Mouse (Mus musculus): Measurements from ENCODE around the gene Hoxc10. TPM values are rescaled to one million over a fixed set of nuclear protein-coding genes. Genes with fewer than 3 reads are reported as not detected.

Gene Hoxc10
- polyA plus RNA-seq, 1 experiment from 2014 or later, result 60.4 TPM

GRCm38 (mm10) chr15:102997939-102998355 lies 31.4 kb downstream of the Hoxc10 start, which contains the start of gene Hoxc6:
Gene Hoxc6, plus strand, starts transcription at chr15:102998257.
- ATAC-seq (ENCODE audit: insufficient read depth, low FRiP score, low TSS enrichment) (peak; percentile 78), DNase-seq (ENCODE audit: low spot score) (peak; percentile 64)
- Histone ChIP-seq H3K36me3 (ENCODE audit: control insufficient read depth, insufficient read depth, low read length) (no peaks in the 10 kb centered on the region), H3K9ac (ENCODE audit: low read length) (peak within 1 kb of the TSS; percentile 95), H3K4me1 (ENCODE audit: control insufficient read depth, insufficient read depth, low read length) (peaks cover 17% of the 10 kb centered on the region), H3K27me3 (ENCODE audit: control insufficient read depth, insufficient read depth, low read length) (peaks cover 17% of the 10 kb centered on the region; the same call in 1 of the 2 replicates), H3K9me3 (ENCODE audit: control insufficient read depth, low read length) (no peaks in the 10 kb centered on the region), H3K4me3 (ENCODE audit: low read depth, low read length) (peak within 1 kb of the TSS; percentile 66), H3K4me2 (ENCODE audit: low read depth) (peak within 1 kb of the TSS; percentile 99), H3K27ac (ENCODE audit: low read depth, low read length) (peak within 1 kb of the TSS; percentile 88)
- WGBS, result under 1% methylated on average over 19 of the region's 19 CpGs

- ATAC-seq (ENCODE audit: insufficient read depth, low FRiP score, low TSS enrichment), result peak; percentile 14; the same call in 1 of the 2 replicates
Observed at GRCm38 (mm10) chr15:102998608-102999182, 32.1 kb downstream of the Hoxc10 start.

GRCm38 (mm10) chr15:102999183-102999831 lies 32.7 kb downstream of the Hoxc10 start:
- Histone ChIP-seq H3K27ac (ENCODE audit: low read depth, low read length) (peak overlapping the region; percentile 88), H3K4me2 (ENCODE audit: low read depth) (peak overlapping the region; percentile 99), H3K4me1 (ENCODE audit: control insufficient read depth, insufficient read depth, low read length) (peaks cover 23% of the 10 kb centered on the region), H3K9ac (ENCODE audit: low read length) (peak overlapping the region; percentile 95), H3K9me3 (ENCODE audit: control insufficient read depth, low read length) (no peaks in the 10 kb centered on the region), H3K36me3 (ENCODE audit: control insufficient read depth, insufficient read depth, low read length) (no peaks in the 10 kb centered on the region), H3K27me3 (ENCODE audit: control insufficient read depth, insufficient read depth, low read length) (peaks cover 17% of the 10 kb centered on the region; the same call in 1 of the 2 replicates), H3K4me3 (ENCODE audit: low read depth, low read length) (peak overlapping the region; percentile 66)
- under 1% methylated on average over 30 of the region's 33 CpGs for WGBS
- peak; percentile 76 for DNase-seq (ENCODE audit: low spot score)
- ATAC-seq (ENCODE audit: insufficient read depth, low FRiP score, low TSS enrichment), result peak; percentile 36

More at GRCm38 (mm10) chr15:102998608-102999182, 32.1 kb downstream of the Hoxc10 start:
- H3K27ac ChIP-seq (ENCODE audit: low read depth, low read length), result peak overlapping the region; percentile 88
- H3K4me2 ChIP-seq (ENCODE audit: low read depth), result peak overlapping the region; percentile 99
- peaks cover 17% of the 10 kb centered on the region; the same call in 1 of the 2 replicates for H3K27me3 ChIP-seq (ENCODE audit: control insufficient read depth, insufficient read depth, low read length)
- H3K4me1 ChIP-seq (ENCODE audit: control insufficient read depth, insufficient read depth, low read length), result peaks cover 20% of the 10 kb centered on the region
- peak overlapping the region; percentile 66 for H3K4me3 ChIP-seq (ENCODE audit: low read depth, low read length)
- WGBS, result 1% methylated on average over 19 of the region's 19 CpGs
- H3K9ac ChIP-seq (ENCODE audit: low read length), result peak overlapping the region; percentile 95
- DNase-seq (ENCODE audit: low spot score), result no peak
- no peaks in the 10 kb centered on the region for H3K9me3 ChIP-seq (ENCODE audit: control insufficient read depth, low read length)
- no peaks in the 10 kb centered on the region for H3K36me3 ChIP-seq (ENCODE audit: control insufficient read depth, insufficient read depth, low read length)

- ATAC-seq (ENCODE audit: insufficient read depth, low FRiP score, low TSS enrichment), result no peak
- peak overlapping the region; percentile 99 for H3K4me2 ChIP-seq (ENCODE audit: low read depth)
- WGBS, result 0% methylated on average over 11 of the region's 11 CpGs
- peak overlapping the region; percentile 66 for H3K4me3 ChIP-seq (ENCODE audit: low read depth, low read length)
- no peaks in the 10 kb centered on the region for H3K9me3 ChIP-seq (ENCODE audit: control insufficient read depth, low read length)
- H3K4me1 ChIP-seq (ENCODE audit: control insufficient read depth, insufficient read depth, low read length), result peaks cover 26% of the 10 kb centered on the region
- H3K27me3 ChIP-seq (ENCODE audit: control insufficient read depth, insufficient read depth, low read length), result peaks cover 17% of the 10 kb centered on the region; the same call in 1 of the 2 replicates
- no peaks in the 10 kb centered on the region for H3K36me3 ChIP-seq (ENCODE audit: control insufficient read depth, insufficient read depth, low read length)
- H3K27ac ChIP-seq (ENCODE audit: low read depth, low read length), result peak overlapping the region; percentile 88
- peak overlapping the region; percentile 95 for H3K9ac ChIP-seq (ENCODE audit: low read length)
- DNase-seq (ENCODE audit: low spot score), result no peak
Observed at GRCm38 (mm10) chr15:102999955-103000354, 33.4 kb downstream of the Hoxc10 start.

DNA sequence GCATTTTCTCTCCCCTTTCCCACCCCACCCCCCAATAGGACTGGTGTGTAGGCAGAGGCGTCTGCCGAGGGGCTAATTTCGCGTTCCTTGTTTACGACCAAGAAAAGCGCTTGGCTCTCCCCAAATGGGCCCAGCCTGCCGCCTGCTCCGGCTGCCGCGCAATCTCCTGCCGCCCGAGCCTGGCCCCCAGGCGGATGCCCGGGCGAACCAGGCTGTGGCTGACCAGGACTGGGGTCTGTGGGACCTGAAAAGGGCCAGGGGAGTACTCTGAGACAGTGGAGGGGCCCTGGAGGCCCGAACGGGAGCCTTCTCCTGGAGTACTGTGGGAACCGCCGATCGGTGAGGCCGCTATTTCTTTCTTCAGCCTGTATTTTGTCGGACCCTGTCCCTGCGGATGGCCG lies 33.9 kb downstream of the Hoxc10 start:
- ATAC-seq (ENCODE audit: insufficient read depth, low FRiP score, low TSS enrichment), result no peak
- WGBS, result 0% methylated on average over 24 of the region's 24 CpGs
- DNase-seq (ENCODE audit: low spot score), result peak; percentile 62
- peaks cover 21% of the 10 kb centered on the region for H3K4me1 ChIP-seq (ENCODE audit: control insufficient read depth, insufficient read depth, low read length)
- peak overlapping the region; percentile 99 for H3K4me2 ChIP-seq (ENCODE audit: low read depth)
- H3K36me3 ChIP-seq (ENCODE audit: control insufficient read depth, insufficient read depth, low read length), result no peaks in the 10 kb centered on the region
- H3K9me3 ChIP-seq (ENCODE audit: control insufficient read depth, low read length), result no peaks in the 10 kb centered on the region
- peaks cover 14% of the 10 kb centered on the region; the same call in 1 of the 2 replicates for H3K27me3 ChIP-seq (ENCODE audit: control insufficient read depth, insufficient read depth, low read length)
- peak overlapping the region; percentile 95 for H3K9ac ChIP-seq (ENCODE audit: low read length)
- H3K4me3 ChIP-seq (ENCODE audit: low read depth, low read length), result peak overlapping the region; percentile 66
- H3K27ac ChIP-seq (ENCODE audit: low read depth, low read length), result peak overlapping the region; percentile 88

DNA sequence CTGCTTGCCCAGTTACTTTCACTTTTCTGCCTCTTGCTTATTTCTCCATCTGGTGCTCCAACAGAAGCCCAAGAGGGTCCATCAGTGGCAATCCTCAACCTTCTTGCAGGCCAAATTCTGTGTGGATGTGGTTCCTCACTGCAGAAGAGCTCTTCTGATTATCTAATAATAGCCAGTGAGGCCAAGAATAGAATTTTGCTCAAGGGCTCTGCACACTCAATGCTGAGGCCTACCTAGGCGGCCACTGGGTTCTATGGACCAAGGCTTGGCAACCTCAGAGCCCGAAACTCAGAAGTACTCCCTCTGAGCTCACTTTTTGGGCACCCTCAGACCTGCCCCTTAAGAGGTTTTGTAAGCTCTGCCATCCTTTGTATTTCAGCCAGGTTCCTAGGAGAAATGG lies 34.8 kb downstream of the Hoxc10 start:
- WGBS, result 10% methylated on average over 2 of the region's 2 CpGs
- Histone ChIP-seq H3K9ac (ENCODE audit: low read length) (peak overlapping the region; percentile 95), H3K4me3 (ENCODE audit: low read depth, low read length) (peak overlapping the region; percentile 66), H3K27ac (ENCODE audit: low read depth, low read length) (peak overlapping the region; percentile 88), H3K9me3 (ENCODE audit: control insufficient read depth, low read length) (no peaks in the 10 kb centered on the region), H3K4me1 (ENCODE audit: control insufficient read depth, insufficient read depth, low read length) (peaks cover 28% of the 10 kb centered on the region), H3K27me3 (ENCODE audit: control insufficient read depth, insufficient read depth, low read length) (peaks cover 9% of the 10 kb centered on the region; the same call in 1 of the 2 replicates), H3K4me2 (ENCODE audit: low read depth) (peak overlapping the region; percentile 99), H3K36me3 (ENCODE audit: control insufficient read depth, insufficient read depth, low read length) (no peaks in the 10 kb centered on the region)
- no peak for DNase-seq (ENCODE audit: low spot score)
- no peak for ATAC-seq (ENCODE audit: insufficient read depth, low FRiP score, low TSS enrichment)

DNA sequence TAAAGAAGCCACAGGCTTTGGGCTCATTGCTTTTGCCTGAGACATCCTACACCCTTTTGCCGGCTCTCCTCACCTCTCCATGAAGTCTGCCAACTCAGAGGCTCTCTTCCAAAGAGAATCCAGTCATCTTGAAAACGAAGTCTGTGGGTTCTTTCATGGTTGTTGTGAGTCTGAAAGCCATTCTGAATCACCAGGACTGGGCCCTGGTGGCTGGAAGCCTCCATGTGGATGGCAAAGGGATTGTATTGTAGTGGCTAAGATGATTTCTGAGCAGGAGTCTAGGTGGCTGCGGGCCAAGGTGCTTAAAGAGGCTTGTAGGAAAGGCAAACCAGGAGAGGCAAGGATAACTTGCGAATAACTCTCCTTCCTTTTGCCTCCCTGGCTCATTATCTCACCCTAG lies 35.6 kb downstream of the Hoxc10 start:
- ATAC-seq (ENCODE audit: insufficient read depth, low FRiP score, low TSS enrichment) (no peak), DNase-seq (ENCODE audit: low spot score) (no peak)
- H3K4me3 ChIP-seq (ENCODE audit: low read depth, low read length), result peak overlapping the region; percentile 66
- peaks cover 35% of the 10 kb centered on the region for H3K4me1 ChIP-seq (ENCODE audit: control insufficient read depth, insufficient read depth, low read length)
- H3K27ac ChIP-seq (ENCODE audit: low read depth, low read length), result peak overlapping the region; percentile 88
- H3K36me3 ChIP-seq (ENCODE audit: control insufficient read depth, insufficient read depth, low read length), result no peaks in the 10 kb centered on the region
- H3K9ac ChIP-seq (ENCODE audit: low read length), result peak overlapping the region; percentile 95
- no peaks in the 10 kb centered on the region for H3K9me3 ChIP-seq (ENCODE audit: control insufficient read depth, low read length)
- peak overlapping the region; percentile 99 for H3K4me2 ChIP-seq (ENCODE audit: low read depth)
- WGBS, result 5% methylated on average over 4 of the region's 4 CpGs
- peaks cover 6% of the 10 kb centered on the region; the same call in 1 of the 2 replicates for H3K27me3 ChIP-seq (ENCODE audit: control insufficient read depth, insufficient read depth, low read length)

GRCm38 (mm10) chr15:103002821-103003448 lies 36.3 kb downstream of the Hoxc10 start:
- Histone ChIP-seq H3K4me2 (ENCODE audit: low read depth) (peak overlapping the region; percentile 99), H3K9ac (ENCODE audit: low read length) (peak overlapping the region; percentile 95), H3K9me3 (ENCODE audit: control insufficient read depth, low read length) (no peaks in the 10 kb centered on the region), H3K36me3 (ENCODE audit: control insufficient read depth, insufficient read depth, low read length) (no peaks in the 10 kb centered on the region), H3K27ac (ENCODE audit: low read depth, low read length) (peak overlapping the region; percentile 88), H3K4me1 (ENCODE audit: control insufficient read depth, insufficient read depth, low read length) (peaks cover 43% of the 10 kb centered on the region), H3K4me3 (ENCODE audit: low read depth, low read length) (peak overlapping the region; percentile 66), H3K27me3 (ENCODE audit: control insufficient read depth, insufficient read depth, low read length) (peaks cover 6% of the 10 kb centered on the region; the same call in 1 of the 2 replicates)
- 5% methylated on average over 13 of the region's 13 CpGs for WGBS
- no peak for ATAC-seq (ENCODE audit: insufficient read depth, low FRiP score, low TSS enrichment)
- no peak for DNase-seq (ENCODE audit: low spot score)
